Mouse (Mus musculus): ENCODE measurements around the gene Zdhhc8. TPM values are rescaled to one million over a fixed set of nuclear protein-coding genes. Genes with fewer than 3 reads are reported as not detected.

Gene Zdhhc8
- polyA plus RNA-seq, 1 experiment, result 11.7 TPM

DNA sequence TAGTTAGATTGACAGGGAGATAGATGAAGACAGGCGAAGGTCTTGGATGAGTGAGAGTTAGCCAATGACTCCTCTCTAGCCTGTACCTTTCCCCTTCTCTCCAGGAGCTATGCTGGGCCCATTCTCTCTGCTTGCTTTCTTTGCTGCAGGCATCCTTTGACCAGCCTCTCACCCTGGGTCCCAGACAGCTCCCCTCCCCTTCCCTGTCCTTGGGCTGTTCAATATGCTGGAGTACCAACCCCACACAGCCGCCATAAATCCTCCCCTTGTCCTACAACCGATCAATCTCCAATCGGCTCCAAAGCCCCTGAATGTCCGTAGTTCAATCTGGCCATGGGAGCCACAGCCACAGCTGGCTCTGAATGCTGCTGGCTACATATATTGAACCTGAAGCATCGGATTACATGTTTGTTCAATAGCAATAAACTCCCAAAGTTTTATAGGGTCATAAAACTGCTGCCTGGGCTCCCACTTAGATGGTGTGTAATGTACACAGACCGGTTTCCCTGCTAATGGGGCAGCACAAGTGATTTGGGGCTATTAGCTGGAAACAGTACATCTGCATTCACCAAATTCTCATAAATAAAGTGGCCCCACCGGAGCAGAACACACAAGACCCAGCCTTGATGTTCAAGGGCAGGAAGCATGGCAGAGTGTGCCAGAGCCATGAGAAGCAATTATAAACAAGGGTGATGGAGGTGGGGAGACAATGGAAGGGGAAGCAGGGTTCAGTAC lies 49.1 kb downstream of the Zdhhc8 start:
- no peaks in the 10 kb centered on the region for H3K4me1 ChIP-seq (ENCODE audit: control insufficient read depth, insufficient read depth, low read length)
- no peak overlapping the region for H3K4me3 ChIP-seq (replicated peaks; ENCODE audit: control insufficient read depth, low read depth, low read length)
- WGBS, result 84% methylated on average over 8 of the region's 8 CpGs
- TF ChIP-seq POLR2A (IDR thresholded peaks at IDR 0.05; ENCODE audit: borderline replicate concordance, control insufficient read depth, low read depth, low read length), result no peak
- TF ChIP-seq CTCF (IDR thresholded peaks at IDR 0.05; ENCODE audit: control insufficient read depth, insufficient read depth, low read length), result no peak
- no peak overlapping the region for H3K27ac ChIP-seq (ENCODE audit: control insufficient read depth, insufficient read depth, low read depth, low read length, poor library complexity)

DNA sequence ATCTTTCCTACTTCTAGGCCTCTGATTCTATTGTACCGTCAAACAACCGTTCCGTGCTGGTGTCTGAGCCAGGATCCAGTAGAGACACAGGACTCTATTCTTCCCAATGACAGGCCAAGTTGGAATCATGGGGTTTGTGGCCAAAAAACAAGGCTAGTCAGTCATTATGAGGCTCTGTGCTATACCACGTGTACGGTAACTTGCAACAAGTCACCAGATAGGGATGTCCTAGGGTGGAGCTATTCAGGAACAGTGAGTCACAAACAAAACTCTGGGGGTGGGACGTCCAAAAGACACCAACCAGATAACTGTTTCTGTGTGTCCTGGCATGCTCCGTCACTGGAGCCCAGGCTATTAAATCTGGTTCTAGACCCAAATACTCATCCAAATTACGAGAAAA lies 52.2 kb downstream of the Zdhhc8 start:
- no peak overlapping the region for H3K4me3 ChIP-seq (replicated peaks; ENCODE audit: control insufficient read depth, low read depth, low read length)
- TF ChIP-seq POLR2A (IDR thresholded peaks at IDR 0.05; ENCODE audit: borderline replicate concordance, control insufficient read depth, low read depth, low read length), result no peak
- TF ChIP-seq CTCF (IDR thresholded peaks at IDR 0.05; ENCODE audit: control insufficient read depth, insufficient read depth, low read length), result no peak
- H3K4me1 ChIP-seq (ENCODE audit: control insufficient read depth, insufficient read depth, low read length), result no peaks in the 10 kb centered on the region
- WGBS, result 76% methylated on average over 8 of the region's 8 CpGs
- no peak overlapping the region for H3K27ac ChIP-seq (ENCODE audit: control insufficient read depth, insufficient read depth, low read depth, low read length, poor library complexity)

- TF ChIP-seq CTCF (IDR thresholded peaks at IDR 0.05; ENCODE audit: control insufficient read depth, insufficient read depth, low read length) (no peak), POLR2A (IDR thresholded peaks at IDR 0.05; ENCODE audit: borderline replicate concordance, control insufficient read depth, low read depth, low read length) (no peak)
- Histone ChIP-seq H3K4me1 (ENCODE audit: control insufficient read depth, insufficient read depth, low read length) (no peaks in the 10 kb centered on the region), H3K27ac (ENCODE audit: control insufficient read depth, insufficient read depth, low read depth, low read length, poor library complexity) (no peak overlapping the region), H3K4me3 (replicated peaks; ENCODE audit: control insufficient read depth, low read depth, low read length) (no peak overlapping the region)
- WGBS, result 79% methylated on average over 10 of the region's 10 CpGs
Measured at GRCm38 (mm10) chr16:18181398-18181797, 53.5 kb downstream of the Zdhhc8 start.

- Histone ChIP-seq H3K4me3 (replicated peaks; ENCODE audit: control insufficient read depth, low read depth, low read length) (no peak overlapping the region), H3K27ac (ENCODE audit: control insufficient read depth, insufficient read depth, low read depth, low read length, poor library complexity) (no peak overlapping the region), H3K4me1 (ENCODE audit: control insufficient read depth, insufficient read depth, low read length) (no peaks in the 10 kb centered on the region)
- TF ChIP-seq CTCF (IDR thresholded peaks at IDR 0.05; ENCODE audit: control insufficient read depth, insufficient read depth, low read length), result no peak
- TF ChIP-seq POLR2A (IDR thresholded peaks at IDR 0.05; ENCODE audit: borderline replicate concordance, control insufficient read depth, low read depth, low read length), result no peak
- WGBS, result 71% methylated on average over 2 of the region's 2 CpGs
Measured at GRCm38 (mm10) chr16:18179591-18179990, 55.3 kb downstream of the Zdhhc8 start.

- no peak overlapping the region for H3K27ac ChIP-seq (ENCODE audit: control insufficient read depth, insufficient read depth, low read depth, low read length, poor library complexity)
- no peak overlapping the region for H3K4me3 ChIP-seq (replicated peaks; ENCODE audit: control insufficient read depth, low read depth, low read length)
- H3K4me1 ChIP-seq (ENCODE audit: control insufficient read depth, insufficient read depth, low read length), result peaks cover 2% of the 10 kb centered on the region; the same call in 1 of the 2 replicates
- no peak for TF ChIP-seq POLR2A (IDR thresholded peaks at IDR 0.05; ENCODE audit: borderline replicate concordance, control insufficient read depth, low read depth, low read length)
- no peak for TF ChIP-seq CTCF (IDR thresholded peaks at IDR 0.05; ENCODE audit: control insufficient read depth, insufficient read depth, low read length)
- WGBS, result 76% methylated on average over 4 of the region's 4 CpGs
Measured at GRCm38 (mm10) chr16:18176758-18177157, 58.2 kb downstream of the Zdhhc8 start.

DNA sequence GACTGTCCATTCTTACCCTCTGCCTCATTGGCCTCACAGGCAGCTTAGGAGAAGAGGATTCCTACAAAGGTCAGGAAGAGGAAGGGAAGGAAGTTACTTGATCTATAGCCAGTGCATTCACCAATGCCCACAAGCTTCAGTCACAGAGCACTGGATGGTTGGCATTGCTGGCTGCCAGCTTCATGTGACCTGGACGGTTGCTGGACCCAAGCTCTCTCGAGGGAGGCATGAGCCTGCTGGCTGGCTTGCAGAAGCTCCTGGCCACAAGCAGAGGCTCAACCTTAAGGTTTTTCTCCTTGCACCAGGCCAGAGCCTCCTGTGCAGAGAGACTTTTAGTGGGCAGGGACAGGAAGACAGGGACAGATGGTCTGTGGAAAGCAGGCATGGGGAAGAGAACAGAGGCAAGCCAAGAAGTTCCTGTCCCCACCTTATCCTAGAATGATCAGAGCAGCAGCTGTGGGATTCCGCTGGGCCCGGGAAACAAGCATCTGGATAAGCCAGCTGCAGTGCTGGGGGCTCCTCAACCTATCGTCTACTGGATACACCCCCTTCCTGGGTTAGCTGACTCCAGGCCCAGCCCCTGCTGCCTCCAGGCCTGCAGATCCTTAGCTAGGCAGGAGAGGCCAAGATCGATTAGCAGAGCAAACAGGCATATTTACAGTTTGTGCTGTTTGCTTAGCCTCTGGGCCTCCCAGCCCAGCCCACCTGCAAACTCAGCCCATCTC lies 59.0 kb downstream of the Zdhhc8 start:
- 23% methylated on average over 6 of the region's 6 CpGs for WGBS
- H3K4me3 ChIP-seq (replicated peaks; ENCODE audit: control insufficient read depth, low read depth, low read length), result no peak overlapping the region
- no peak overlapping the region for H3K27ac ChIP-seq (ENCODE audit: control insufficient read depth, insufficient read depth, low read depth, low read length, poor library complexity)
- H3K4me1 ChIP-seq (ENCODE audit: control insufficient read depth, insufficient read depth, low read length), result peaks cover 2% of the 10 kb centered on the region; the same call in 1 of the 2 replicates
- TF ChIP-seq POLR2A (IDR thresholded peaks at IDR 0.05; ENCODE audit: borderline replicate concordance, control insufficient read depth, low read depth, low read length), result no peak
- TF ChIP-seq CTCF (IDR thresholded peaks at IDR 0.05; ENCODE audit: control insufficient read depth, insufficient read depth, low read length), result no peak

GRCm38 (mm10) chr16:18173788-18174187 lies 61.1 kb downstream of the Zdhhc8 start:
- peaks cover 2% of the 10 kb centered on the region; the same call in 1 of the 2 replicates for H3K4me1 ChIP-seq (ENCODE audit: control insufficient read depth, insufficient read depth, low read length)
- WGBS, result 59% methylated on average over 11 of the region's 11 CpGs
- TF ChIP-seq CTCF (IDR thresholded peaks at IDR 0.05; ENCODE audit: control insufficient read depth, insufficient read depth, low read length), result no peak
- no peak for TF ChIP-seq POLR2A (IDR thresholded peaks at IDR 0.05; ENCODE audit: borderline replicate concordance, control insufficient read depth, low read depth, low read length)

DNA sequence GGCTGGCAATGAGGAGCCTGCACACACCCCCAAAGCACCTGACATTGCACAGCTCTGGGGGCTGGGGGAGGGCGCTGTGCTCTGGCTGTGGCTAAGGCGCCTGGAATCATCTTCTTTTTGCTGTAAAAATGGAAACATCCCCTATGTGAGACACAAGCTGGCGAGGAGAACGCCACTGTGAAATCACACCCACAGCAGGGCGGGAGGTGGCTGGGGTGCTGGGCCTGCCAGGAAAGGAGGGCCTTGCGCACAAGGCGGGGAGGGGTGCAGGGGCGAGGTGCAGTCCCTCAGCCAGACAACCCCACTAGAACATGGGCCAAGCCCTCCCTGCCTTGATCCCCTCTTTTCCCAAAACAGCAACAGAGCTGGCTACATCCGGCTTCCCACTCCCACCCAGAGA lies 61.7 kb downstream of the Zdhhc8 start:
- peaks cover 2% of the 10 kb centered on the region; the same call in 1 of the 2 replicates for H3K4me1 ChIP-seq (ENCODE audit: control insufficient read depth, insufficient read depth, low read length)
- H3K4me3 ChIP-seq (replicated peaks; ENCODE audit: control insufficient read depth, low read depth, low read length), result no peak overlapping the region
- 71% methylated on average over 9 of the region's 9 CpGs for WGBS
- H3K27ac ChIP-seq (ENCODE audit: control insufficient read depth, insufficient read depth, low read depth, low read length, poor library complexity), result no peak overlapping the region
- TF ChIP-seq POLR2A (IDR thresholded peaks at IDR 0.05; ENCODE audit: borderline replicate concordance, control insufficient read depth, low read depth, low read length) (no peak), CTCF (IDR thresholded peaks at IDR 0.05; ENCODE audit: control insufficient read depth, insufficient read depth, low read length) (no peak)

More at GRCm38 (mm10) chr16:18173788-18174187, 61.1 kb downstream of the Zdhhc8 start:
- no peak overlapping the region for H3K27ac ChIP-seq (ENCODE audit: control insufficient read depth, insufficient read depth, low read depth, low read length, poor library complexity)
- no peak overlapping the region for H3K4me3 ChIP-seq (replicated peaks; ENCODE audit: control insufficient read depth, low read depth, low read length)
